8 mouse cellular contexts compared by ENCODE assay signal in genomic region chr2:9881051-9881591, GRCm38 (mm10). TPM values are rescaled to one million over a fixed set of nuclear protein-coding genes. Genes with fewer than 3 reads are reported as not detected.
DNase-seq lines count a peak whose midpoint lies in the region; ATAC-seq and TF ChIP-seq lines count a peak whose summit lies in the region.
"Had no signal": no experiment of that assay in that cellular context is flagged by ENCODE, and none has a peak within 500 bp of the region (broad histone marks: within the 10 kb centered on the region; RNA-seq: fewer than 3 reads in every experiment).

TSS of gene 4930412O13Rik (plus strand) at chr2:9881252.

- peaks cover 11% of the 10 kb centered on the region for H3K4me1 ChIP-seq in lung, postnatal 0 days (ENCODE audit: insufficient read depth, low read depth, low read length)
- H3K4me1 ChIP-seq in lung, adult 2 months (ENCODE audit: control insufficient read depth, insufficient read depth, low read length), result no peaks in the 10 kb centered on the region
- peaks cover 58% of the 10 kb centered on the region for H3K4me1 ChIP-seq in forebrain, embryonic 12.5 days
- H3K4me1 ChIP-seq in liver, embryonic 12.5 days, result peaks cover 31% of the 10 kb centered on the region; the same call in 1 of the 2 replicates
- H3K4me1 ChIP-seq in stomach, embryonic 16.5 days (ENCODE audit: control insufficient read depth, insufficient read depth, low read length), result peaks cover 16% of the 10 kb centered on the region

- TF ChIP-seq POLR2A in lung, adult 2 months (IDR thresholded peaks at IDR 0.05; ENCODE audit: borderline replicate concordance, extremely low read depth, low read depth, low read length), result no peak

- no peak for DNase-seq in lung, postnatal 0 days (ENCODE audit: low spot score)
- no peak for DNase-seq in lung, adult 2 months
- no peak for DNase-seq in right cerebral cortex, adult 18-20 months
- no peak for DNase-seq in spleen, adult 12 weeks (ENCODE audit: low spot score)

- H3K36me3 ChIP-seq in lung, postnatal 0 days (ENCODE audit: insufficient read depth, low read length), result no peaks in the 10 kb centered on the region
- H3K36me3 ChIP-seq in forebrain, embryonic 12.5 days (replicated peaks), result no peaks in the 10 kb centered on the region
- H3K36me3 ChIP-seq in liver, embryonic 12.5 days, result no peaks in the 10 kb centered on the region
- no peaks in the 10 kb centered on the region for H3K36me3 ChIP-seq in stomach, embryonic 16.5 days (ENCODE audit: control insufficient read depth, insufficient read depth, low read length)

- peak within 1 kb of the TSS; percentile 52 for H3K4me2 ChIP-seq in lung, postnatal 0 days (replicated peaks; ENCODE audit: low read depth, low read length)
- peak within 1 kb of the TSS; percentile 47 for H3K4me2 ChIP-seq in forebrain, embryonic 12.5 days
- peak within 1 kb of the TSS; percentile 85 for H3K4me2 ChIP-seq in liver, embryonic 12.5 days
- H3K4me2 ChIP-seq in stomach, embryonic 16.5 days (ENCODE audit: low read depth, low read length), result peak within 1 kb of the TSS; percentile 98

- ATAC-seq in lung, postnatal 0 days, result no peak
- ATAC-seq in forebrain, embryonic 12.5 days (ENCODE audit: low FRiP score), result no peak
- no peak for ATAC-seq in liver, embryonic 12.5 days
- ATAC-seq in stomach, embryonic 16.5 days (ENCODE audit: insufficient read depth, low FRiP score), result no peak

- 2% methylated on average over 28 of the region's 35 CpGs for whole genome bisulfite sequencing in lung, postnatal 0 days
- 6% methylated on average over 35 of the region's 35 CpGs for WGBS in lung, adult 2 months
- WGBS in forebrain, embryonic 12.5 days, result under 1% methylated on average over 35 of the region's 35 CpGs
- WGBS in liver, embryonic 12.5 days (ENCODE audit: insufficient replicate concordance), result 6% methylated on average over 30 of the region's 35 CpGs
- WGBS in stomach, embryonic 16.5 days, result under 1% methylated on average over 32 of the region's 35 CpGs

- no peaks in the 10 kb centered on the region for H3K9me3 ChIP-seq in lung, postnatal 0 days (ENCODE audit: low read length)
- H3K9me3 ChIP-seq in forebrain, embryonic 12.5 days, result no peaks in the 10 kb centered on the region
- H3K9me3 ChIP-seq in liver, embryonic 12.5 days (replicated peaks), result no peaks in the 10 kb centered on the region
- H3K9me3 ChIP-seq in stomach, embryonic 16.5 days (replicated peaks; ENCODE audit: control insufficient read depth, low read length), result no peaks in the 10 kb centered on the region

- TF ChIP-seq CTCF in lung, postnatal 0 days (IDR thresholded peaks at IDR 0.05), result no peak
- TF ChIP-seq CTCF in lung, adult 2 months (IDR thresholded peaks at IDR 0.05; ENCODE audit: insufficient read depth, low read length), result no peak

- H3K9ac ChIP-seq in lung, postnatal 0 days (replicated peaks; ENCODE audit: low read depth), result no peak within 1 kb of the TSS
- no peak within 1 kb of the TSS for H3K9ac ChIP-seq in forebrain, embryonic 12.5 days
- H3K9ac ChIP-seq in liver, embryonic 12.5 days, result 0 out of 2 replicates have a peak within 1 kb of the TSS, but pooled peaks have one; percentile 7
- H3K9ac ChIP-seq in stomach, embryonic 16.5 days (ENCODE audit: low read length), result no peak within 1 kb of the TSS; the same call in none of the 2 replicates

- H3K27me3 ChIP-seq in lung, postnatal 0 days (replicated peaks; ENCODE audit: insufficient read depth, low read length), result peaks cover 65% of the 10 kb centered on the region
- peaks cover 97% of the 10 kb centered on the region for H3K27me3 ChIP-seq in forebrain, embryonic 12.5 days
- H3K27me3 ChIP-seq in liver, embryonic 12.5 days (replicated peaks), result peaks cover 100% of the 10 kb centered on the region
- H3K27me3 ChIP-seq in stomach, embryonic 16.5 days (ENCODE audit: control insufficient read depth, insufficient read depth, low read length), result peaks cover 67% of the 10 kb centered on the region

- TF ChIP-seq EP300 in lung, postnatal 0 days (IDR thresholded peaks at IDR 0.05), result no peak

- H3K27ac ChIP-seq in lung, postnatal 0 days (ENCODE audit: low read length), result no peak within 1 kb of the TSS
- no peak within 1 kb of the TSS for H3K27ac ChIP-seq in forebrain, embryonic 12.5 days
- H3K27ac ChIP-seq in liver, embryonic 12.5 days, result no peak within 1 kb of the TSS
- no peak within 1 kb of the TSS for H3K27ac ChIP-seq in stomach, embryonic 16.5 days (ENCODE audit: low read length)

- peak within 1 kb of the TSS; percentile 27; the same call in 1 of the 2 replicates for H3K4me3 ChIP-seq in lung, postnatal 0 days (ENCODE audit: low read depth, low read length)
- no peak within 1 kb of the TSS for H3K4me3 ChIP-seq in lung, adult 2 months (replicated peaks; ENCODE audit: extremely low read depth, low read depth, low read length)
- H3K4me3 ChIP-seq in forebrain, embryonic 12.5 days (replicated peaks), result peak within 1 kb of the TSS; percentile 27
- H3K4me3 ChIP-seq in liver, embryonic 12.5 days, result peak within 1 kb of the TSS; percentile 37
- peak within 1 kb of the TSS; percentile 60 for H3K4me3 ChIP-seq in stomach, embryonic 16.5 days (replicated peaks; ENCODE audit: low read length)

RNA-seq across cellular contexts. Expression of gene 4930412O13Rik, which starts in this region (rescaled TPM):
- not detected in 2 replicates for polyA plus RNA-seq in lung, postnatal 0 days (2015; fragmentation: Nextera tagmentation; extraction: Ambion mirVana)
- not detected in 2 replicates for polyA plus RNA-seq in lung, adult 2 months (2012; rRNA removed)
- polyA plus RNA-seq in forebrain, embryonic 12.5 days (2016; fragmentation: Nextera tagmentation; extraction: Ambion mirVana), result 0.45 TPM in 1 of 2 replicates, not detected in the other
- polyA plus RNA-seq in liver, embryonic 12.5 days (2016; fragmentation: Nextera tagmentation; extraction: Ambion mirVana), result not detected in 2 replicates
- polyA plus RNA-seq in stomach, embryonic 16.5 days (2015; fragmentation: Nextera tagmentation; extraction: Ambion mirVana), result not detected in 2 replicates
- polyA plus RNA-seq: large intestine, adult 2 months had no signal

Comparison
In these comparisons a context has a peak if more than half of its experiments do, and no peak if none do; other contexts are left out.
1. H3K4me2 ChIP-seq: peak in every context shown above with its lines; median percentile 98 in stomach, embryonic 16.5 days; 85 in liver, embryonic 12.5 days; 52 in lung, postnatal 0 days; 47 in forebrain, embryonic 12.5 days.